Mouse (Mus musculus): ENCODE measurements around the gene Gm17509.

DNA sequence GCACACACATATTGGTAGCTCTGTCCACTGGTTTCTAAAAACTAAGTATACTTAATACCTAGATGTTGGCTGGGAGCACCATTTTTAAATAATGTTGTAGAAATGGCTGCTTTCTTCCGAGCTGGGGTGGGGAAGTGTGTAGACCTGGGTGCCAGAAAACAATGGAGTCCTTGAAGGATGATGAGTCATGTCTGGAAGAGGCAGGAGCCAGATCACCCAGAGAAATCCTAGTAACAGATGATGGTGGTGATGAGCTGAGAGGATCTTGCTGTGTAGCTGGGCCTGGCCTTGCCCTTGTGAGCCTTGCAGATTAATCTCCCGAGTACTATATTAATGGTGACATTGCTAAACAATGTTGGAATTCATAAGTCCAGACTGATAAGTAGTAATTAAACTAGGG lies 4.0 kb upstream of the Gm17509 start:
- no peak for TF ChIP-seq TCF12 (IDR thresholded peaks at IDR 0.05; ENCODE audit: insufficient read depth, poor library complexity, severe bottlenecking)
- TF ChIP-seq POLR2A (IDR thresholded peaks at IDR 0.05; ENCODE audit: insufficient read length, low read depth): no peak
- TF ChIP-seq USF1 (IDR thresholded peaks at IDR 0.05; ENCODE audit: low read depth): no peak
- no peak for TF ChIP-seq POLR2AphosphoS2 (IDR thresholded peaks at IDR 0.05; ENCODE audit: insufficient read length, low read depth)
- no peak for TF ChIP-seq SRF (IDR thresholded peaks at IDR 0.05; ENCODE audit: control insufficient read depth, insufficient read length, low read depth)
- TF ChIP-seq REST (IDR thresholded peaks at IDR 0.05; ENCODE audit: insufficient read depth, insufficient read length): no peak
- no peak for TF ChIP-seq TCF3 (IDR thresholded peaks at IDR 0.05; ENCODE audit: insufficient read length, low read depth)
- no peak for TF ChIP-seq MYOG (IDR thresholded peaks at IDR 0.05; ENCODE audit: control insufficient read depth in 1 of 3, insufficient read depth in 1 of 3, insufficient read length in 2 of 3, low read depth in 2 of 3)

Measured in myocyte (in vitro differentiated cells).